Mouse (Mus musculus) CH12.LX (cell line): ENCODE results near the gene Phpt1.

Source experiments
- CTCF ChIP-seq, 2 experiments: IDR thresholded peaks in 1 of 2; conservative IDR thresholded peaks in 1 of 2; 2 replicates each; pipeline ENCODE4 v1.5.1; 2011 to 2012; ENCODE audit warnings: low read depth in 2 of 2, low read length in 2 of 2, improper control_type of control experiment in 1 of 2, inconsistent platforms in 1 of 2, mild to moderate bottlenecking in 1 of 2, moderate library complexity in 1 of 2
- E2F4 ChIP-seq: IDR thresholded peaks from 2 replicates; pipeline ENCODE4 v1.6.1; 2011; ENCODE audit warnings: low read depth, low read length, improper control_type of control experiment; ENCODE audit not compliant: insufficient replicate concordance
- EP300 ChIP-seq: IDR thresholded peaks from 2 replicates; pipeline ENCODE4 v1.6.1; 2011; ENCODE audit warnings: low read length, improper control_type of control experiment
- POLR2AphosphoS2 ChIP-seq: IDR thresholded peaks from 2 replicates; pipeline ENCODE4 v1.6.1; 2011; ENCODE audit warnings: low read depth, low read length, improper control_type of control experiment
- SMC3 ChIP-seq: IDR thresholded peaks from 2 replicates; pipeline ENCODE4 v1.6.1; 2011; ENCODE audit warnings: low read depth, low read length, improper control_type of control experiment
- TCF12 ChIP-seq: IDR thresholded peaks from 2 replicates; pipeline ENCODE4 v1.6.1; 2014; ENCODE audit warnings: low read depth, mild to moderate bottlenecking, inconsistent platforms, low read length, improper control_type of control experiment
- ZNF384 ChIP-seq: IDR thresholded peaks from 2 replicates; pipeline ENCODE4 v1.6.1; 2012; ENCODE audit warnings: low read depth, low read length, improper control_type of control experiment, inconsistent platforms

DNA sequence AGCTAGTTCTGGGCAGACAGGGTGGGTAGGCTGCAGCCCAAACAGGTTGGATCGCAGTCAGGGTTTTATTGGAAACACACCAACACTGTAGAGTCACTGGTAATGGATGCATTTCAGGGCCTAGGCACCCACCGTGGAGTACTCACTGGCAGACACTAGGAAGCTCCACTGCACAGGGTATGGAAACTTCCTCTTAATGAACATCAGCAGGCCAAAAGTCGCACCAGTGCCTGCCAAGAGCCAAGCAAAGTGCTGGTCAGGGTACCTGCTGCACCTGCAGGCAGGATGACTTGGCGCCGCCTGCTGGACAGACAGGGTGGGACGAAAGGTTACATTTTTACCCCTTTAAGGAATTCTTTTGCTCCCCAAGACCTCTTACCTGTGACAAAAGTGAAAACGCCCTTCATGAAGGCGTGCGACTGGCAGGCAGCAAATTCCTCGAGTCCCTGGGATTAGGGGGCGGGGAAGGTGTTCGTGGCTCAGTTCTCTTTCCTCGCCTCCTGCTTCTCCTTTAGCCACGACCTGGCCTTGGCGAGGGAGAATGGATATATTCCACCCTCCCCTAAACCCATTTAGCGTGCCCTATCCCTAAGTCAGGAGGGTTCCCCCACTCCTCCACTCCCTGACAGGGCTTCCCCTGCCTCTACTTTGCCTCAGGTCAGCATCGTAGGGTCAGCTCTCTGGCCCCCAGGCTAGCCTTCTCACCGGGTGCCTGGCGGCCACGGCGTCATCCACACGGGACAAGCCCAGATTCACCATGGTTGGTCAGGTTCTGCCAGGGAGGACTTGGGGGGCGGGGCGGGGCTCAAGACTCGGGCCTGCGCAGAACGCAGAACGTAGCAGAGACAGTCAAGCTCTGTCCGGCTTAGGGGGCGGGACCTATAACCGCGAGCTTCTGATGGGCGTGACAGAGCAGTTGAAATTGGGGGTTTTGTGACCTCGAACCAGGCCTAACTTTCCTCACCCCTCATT is 46.5 kb upstream of the Phpt1 start, which contains the start of gene Tmem141:
- TF ChIP-seq TCF12 = peak; percentile 35; the same call in 1 of the 2 replicates
- no peak for TF ChIP-seq ZNF384
- TF ChIP-seq E2F4 = no peak
- no peak for TF ChIP-seq POLR2AphosphoS2
- TF ChIP-seq CTCF (conservative IDR thresholded peaks at IDR 0.05 in 1 of 2, IDR thresholded peaks at IDR 0.05 in 1 of 2; ENCODE audit: low read depth in 2 of 2, low read length in 2 of 2) = peak; percentile 69 to 74
- TF ChIP-seq SMC3 = peak; percentile 54
- no peak for TF ChIP-seq EP300
